Mouse (Mus musculus) gastrocnemius, adult 18-20 months (tissue): ENCODE results near the gene Scnn1a. TPM values are rescaled to one million over a fixed set of nuclear protein-coding genes. Genes with fewer than 3 reads are reported as not detected.

Source experiments
- total RNA-seq, 2 experiments: library from RNA; stranded (reverse); gene quantifications; 2 replicates each; pipeline ENCODE4 v1.2.3; 2021

Scnn1a gene
- total RNA-seq, 2 experiments from 2014 or later: 0.19 to 0.25 TPM

Other genes starting within 250 kb of the Scnn1a start
- 10 to 100 TPM; 64.1 to 70.6 TPM for gene Chd4, start 224.7 kb upstream of the Scnn1a start, total RNA-seq
- gene Nop2, start 188.8 kb upstream of the Scnn1a start, total RNA-seq: 10 to 100 TPM; 16.3 to 17.7 TPM
- 1 to 10 TPM; 5.8 to 6.3 TPM for gene Iffo1, start 175.4 kb upstream of the Scnn1a start, total RNA-seq
- gene Gapdh, start 154.2 kb upstream of the Scnn1a start, total RNA-seq: over 10,000 TPM in 1 of 2 experiments, 1,000 to 10,000 TPM in 1; 8,476 to 11,435 TPM
- gene Ncapd2, start 129.0 kb upstream of the Scnn1a start, total RNA-seq: 1 to 10 TPM; 6.5 to 8.2 TPM
- gene Mrpl51, start 128.9 kb upstream of the Scnn1a start, total RNA-seq: 100 to 1,000 TPM; 212 to 229 TPM
- gene Vamp1, start 105.1 kb upstream of the Scnn1a start, total RNA-seq: 10 to 100 TPM; 13.1 to 14.9 TPM
- gene Tapbpl, start 88.8 kb upstream of the Scnn1a start, total RNA-seq: 1 to 10 TPM; 1.9 to 3.0 TPM
- gene Cd27, start 83.6 kb upstream of the Scnn1a start, total RNA-seq: under 1 TPM; 0.19 to 0.68 TPM
- not detected for gene Tuba3a, start 34.6 kb upstream of the Scnn1a start, total RNA-seq
- gene Ltbr, start 6.8 kb upstream of the Scnn1a start, total RNA-seq: 10 to 100 TPM; 15.3 to 17.7 TPM
- 10 to 100 TPM; 16.6 to 24.9 TPM for gene Tnfrsf1a, start 28.7 kb downstream of the Scnn1a start, total RNA-seq
- gene Plekhg6, start 60.1 kb downstream of the Scnn1a start, total RNA-seq: not detected
- gene Cd9, start 174.1 kb downstream of the Scnn1a start, total RNA-seq: 10 to 100 TPM; 18.2 to 26.0 TPM
- gene Vwf, start 226.1 kb downstream of the Scnn1a start, total RNA-seq: 10 to 100 TPM; 16.3 to 18.7 TPM